Mouse (Mus musculus) kidney, embryonic 14.5 days (tissue): ENCODE measurements around the gene Lef1. TPM values are rescaled to one million over a fixed set of nuclear protein-coding genes. Genes with fewer than 3 reads are reported as not detected.
A peak's percentile ranks its signal among the peaks of the same experiment; 100 is the strongest.

Experiments
- ATAC-seq: fragments of 200-750 bp; cut with Nextera tagmentation; 2 replicates; pipeline ENCODE4 v1.8.0; 2017; ENCODE audit warnings: moderate number of reproducible peaks, mild to moderate bottlenecking, moderate TSS enrichment, moderate library complexity; ENCODE audit not compliant: low FRiP score, low TSS enrichment
- H3K27ac ChIP-seq: fragments of 300-500 bp; sonication (generic); 2 replicates; pipeline ENCODE4 v1.5.1; 2014; ENCODE audit warnings: low read depth, mild to moderate bottlenecking, low read length, moderate library complexity, mixed read lengths
- H3K27me3 ChIP-seq: fragments of 300-500 bp; sonication (generic); 2 replicates; pipeline ENCODE4 v1.6.1; 2014; ENCODE audit warnings: mild to moderate bottlenecking, low read length; ENCODE audit not compliant: control insufficient read depth, insufficient read depth
- H3K36me3 ChIP-seq: fragments of 300-500 bp; sonication (generic); 2 replicates; pipeline ENCODE4 v1.6.1; 2014; ENCODE audit warnings: low read length, mixed read lengths; ENCODE audit not compliant: control insufficient read depth, insufficient read depth
- H3K4me1 ChIP-seq: fragments of 300-500 bp; sonication (generic); 2 replicates; pipeline ENCODE4 v1.6.1; 2014; ENCODE audit warnings: low read length, mixed read lengths; ENCODE audit not compliant: control insufficient read depth, insufficient read depth
- H3K4me2 ChIP-seq: fragments of 300-500 bp; sonication (generic); replicated peaks from 2 replicates; pipeline ENCODE4 v1.6.1; 2014; ENCODE audit warnings: low read depth, mild to moderate bottlenecking, low read length
- H3K4me3 ChIP-seq: fragments of 300-500 bp; sonication (generic); 2 replicates; pipeline ENCODE4 v1.5.1; 2014; ENCODE audit warnings: mild to moderate bottlenecking, low read length
- H3K9ac ChIP-seq: fragments of 300-500 bp; sonication (generic); 2 replicates; pipeline ENCODE4 v1.6.1; 2014; ENCODE audit warnings: low read depth, mild to moderate bottlenecking, low read length, moderate library complexity
- H3K9me3 ChIP-seq: fragments of 300-500 bp; sonication (generic); 2 replicates; pipeline ENCODE4 v1.6.1; 2016; ENCODE audit warnings: low read length; ENCODE audit not compliant: control insufficient read depth
- WGBS: fragments of 180-500 bp; shearing (Covaris S2); extraction: QIAGEN DNeasy Blood & Tissue Kit; methylation state at CpG from one replicate; pipeline ENCODE4 v1.1.7; 2014; 5-methylcytosine and 5-hydroxymethylcytosine counted together
- polyA plus RNA-seq: library from polyadenylated mRNA; unstranded; fragments of >200 nt; fragmentation: Nextera tagmentation; extraction: Ambion mirVana; gene quantifications from 2 replicates; pipeline ENCODE4 v1.2.1, GENCODE M21; 2014

Gene Lef1
- polyA plus RNA-seq, 1 experiment from 2014 or later: 32.1 TPM

DNA sequence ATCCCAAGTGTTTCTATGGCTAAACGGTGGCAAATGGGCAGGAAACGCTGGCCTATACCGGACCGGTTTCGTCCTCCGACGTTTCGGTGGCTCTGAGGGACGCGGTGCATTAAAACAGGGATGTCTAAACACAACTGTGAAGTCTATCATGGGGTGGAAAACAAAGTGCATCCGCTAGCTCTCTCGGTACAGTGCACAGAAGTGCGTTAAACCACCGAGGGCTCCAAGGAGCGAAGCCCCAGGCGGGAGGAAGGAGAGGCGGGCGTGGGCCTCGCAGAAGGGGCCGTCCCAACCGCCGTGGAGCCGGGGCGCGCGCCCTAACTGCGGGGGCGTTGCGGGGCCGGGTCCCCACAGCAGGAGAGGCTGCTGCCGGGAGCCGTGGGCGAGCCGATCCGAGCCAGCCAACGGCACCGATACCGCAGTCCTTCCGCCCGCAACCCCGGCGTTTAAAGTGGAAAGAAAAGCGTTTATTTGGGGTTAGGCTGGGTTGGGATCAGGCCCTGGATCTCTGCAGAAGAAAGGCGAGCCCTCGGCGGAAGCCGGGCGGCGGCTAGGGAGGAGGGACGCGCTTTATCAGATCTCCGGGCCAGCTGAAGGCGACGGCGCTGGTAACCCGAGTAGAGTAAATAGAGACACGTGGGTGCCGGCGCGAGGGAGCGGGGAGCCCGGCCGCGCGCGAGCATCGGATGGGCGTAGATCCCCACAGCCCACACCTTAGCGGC, 1.7 kb downstream of the Lef1 start:
- peak; percentile 70 for ATAC-seq
- peaks cover 27% of the 10 kb centered on the region for H3K27me3 ChIP-seq
- H3K9me3 ChIP-seq: no peaks in the 10 kb centered on the region
- WGBS: under 1% methylated on average over 69 of the region's 69 CpGs
- peak overlapping the region; percentile 94 for H3K4me2 ChIP-seq
- H3K4me3 ChIP-seq: peak overlapping the region; percentile 61
- H3K27ac ChIP-seq: peak overlapping the region; percentile 26; the same call in 1 of the 2 replicates
- no peaks in the 10 kb centered on the region for H3K36me3 ChIP-seq
- peaks cover 24% of the 10 kb centered on the region for H3K4me1 ChIP-seq
- peak overlapping the region; percentile 67 for H3K9ac ChIP-seq

DNA sequence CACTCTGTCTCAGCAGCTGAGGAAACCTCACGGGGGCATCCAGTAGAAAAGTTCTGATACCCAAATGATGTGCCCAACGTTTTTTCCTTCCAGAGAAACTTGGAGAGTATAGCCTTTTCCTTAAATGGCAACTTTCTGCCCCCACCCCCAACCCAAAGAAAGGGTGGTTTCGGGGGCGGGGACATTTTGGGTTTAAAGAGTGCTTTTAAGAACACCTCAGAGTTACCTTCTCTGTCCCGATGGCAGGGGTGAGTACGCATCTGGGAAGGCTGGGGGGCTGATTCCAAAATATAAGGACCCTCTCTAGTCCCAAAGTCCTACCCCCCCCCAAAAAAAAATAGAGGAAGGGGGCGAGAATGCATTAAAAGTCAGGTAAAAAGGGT, 2.3 kb downstream of the Lef1 start:
- Histone ChIP-seq H3K27me3 (peaks cover 21% of the 10 kb centered on the region), H3K4me3 (peak overlapping the region; percentile 61), H3K36me3 (no peaks in the 10 kb centered on the region), H3K4me2 (peak overlapping the region; percentile 94), H3K4me1 (peaks cover 18% of the 10 kb centered on the region), H3K9ac (peak overlapping the region; percentile 67), H3K27ac (no peak overlapping the region), H3K9me3 (no peaks in the 10 kb centered on the region)
- under 1% methylated on average over 7 of the region's 7 CpGs for WGBS
- no peak for ATAC-seq

DNA sequence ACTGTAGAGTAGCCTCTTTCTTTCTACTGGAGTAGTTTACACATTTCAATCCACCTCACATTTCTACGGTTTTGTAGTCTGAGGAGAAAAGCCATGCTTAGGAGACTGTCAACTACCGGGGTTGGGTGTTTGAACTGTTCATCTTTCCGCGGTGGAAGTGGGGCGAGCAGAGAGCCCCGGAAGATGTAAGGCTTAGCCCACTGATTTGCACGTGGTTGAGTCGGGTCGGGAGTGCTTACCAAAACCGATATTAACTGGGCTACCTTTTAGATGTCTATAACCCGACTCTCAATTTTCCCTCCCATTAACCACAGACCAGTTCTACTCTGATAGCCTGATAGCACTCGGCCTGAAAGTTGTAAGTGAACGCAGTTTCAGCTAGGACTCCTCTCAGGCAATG, 2.8 kb downstream of the Lef1 start:
- H3K9ac ChIP-seq: 0 out of 2 replicates have a peak overlapping the region, but pooled peaks have one; percentile 5
- ATAC-seq: no peak
- H3K36me3 ChIP-seq: no peaks in the 10 kb centered on the region
- H3K27ac ChIP-seq: no peak overlapping the region
- H3K4me1 ChIP-seq: peaks cover 15% of the 10 kb centered on the region
- no peaks in the 10 kb centered on the region for H3K9me3 ChIP-seq
- H3K4me3 ChIP-seq: peak overlapping the region; percentile 61
- H3K4me2 ChIP-seq: peak overlapping the region; percentile 94
- 5% methylated on average over 13 of the region's 13 CpGs for WGBS
- peaks cover 17% of the 10 kb centered on the region for H3K27me3 ChIP-seq

DNA sequence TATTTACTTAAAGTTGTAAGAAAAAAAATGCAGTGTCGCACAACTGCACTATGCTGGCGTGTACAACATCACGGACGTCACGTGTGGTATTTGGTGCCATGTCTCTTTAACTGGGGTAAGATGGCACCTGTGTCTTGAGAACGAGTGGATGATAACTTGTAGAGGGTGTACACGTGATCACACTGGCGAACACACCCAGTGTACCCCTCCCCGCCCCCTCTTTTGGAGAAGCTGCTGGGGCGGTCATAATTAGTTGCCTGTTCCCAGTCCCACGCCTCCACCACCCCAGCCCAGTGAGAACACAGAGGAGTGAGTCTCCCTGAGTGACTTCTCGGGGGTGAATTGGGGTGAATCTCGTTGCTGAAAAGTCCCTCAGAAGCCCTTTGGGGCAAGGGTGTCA, 5.8 kb downstream of the Lef1 start:
- Histone ChIP-seq H3K36me3 (no peaks in the 10 kb centered on the region), H3K9me3 (no peaks in the 10 kb centered on the region), H3K4me3 (no peak overlapping the region), H3K9ac (no peak overlapping the region), H3K27me3 (no peaks in the 10 kb centered on the region), H3K27ac (no peak overlapping the region), H3K4me1 (peaks cover 4% of the 10 kb centered on the region), H3K4me2 (no peak overlapping the region)
- ATAC-seq: no peak
- 74% methylated on average over 13 of the region's 13 CpGs for WGBS

DNA sequence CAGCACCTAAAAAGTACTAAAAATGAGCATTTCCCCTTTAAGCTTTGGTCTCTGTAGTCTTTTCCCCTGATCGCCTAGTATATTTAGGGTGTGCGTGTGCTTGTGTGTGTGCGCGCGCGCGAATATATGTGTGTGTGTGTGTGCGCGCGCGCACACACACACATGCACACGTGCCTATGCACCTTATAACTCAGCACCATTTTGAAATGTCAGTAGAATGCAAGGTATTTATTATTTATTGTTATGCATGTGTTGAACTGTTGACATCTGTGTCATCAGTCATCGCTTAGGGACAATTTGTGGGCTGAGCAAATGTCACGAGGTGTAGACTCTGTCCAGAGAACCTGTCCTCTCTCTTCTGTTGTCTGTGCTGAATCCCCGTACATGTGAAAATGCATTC, 7.1 kb downstream of the Lef1 start:
- no peak overlapping the region for H3K4me3 ChIP-seq
- no peak for ATAC-seq
- no peak overlapping the region for H3K4me2 ChIP-seq
- no peaks in the 10 kb centered on the region; the same call in 1 of the 2 replicates for H3K4me1 ChIP-seq
- no peaks in the 10 kb centered on the region for H3K27me3 ChIP-seq
- no peaks in the 10 kb centered on the region for H3K9me3 ChIP-seq
- WGBS: 86% methylated on average over 15 of the region's 15 CpGs
- 0 out of 2 replicates have a peak, but pooled peaks cover 2% of the 10 kb centered on the region for H3K36me3 ChIP-seq
- no peak overlapping the region for H3K9ac ChIP-seq
- no peak overlapping the region for H3K27ac ChIP-seq

DNA sequence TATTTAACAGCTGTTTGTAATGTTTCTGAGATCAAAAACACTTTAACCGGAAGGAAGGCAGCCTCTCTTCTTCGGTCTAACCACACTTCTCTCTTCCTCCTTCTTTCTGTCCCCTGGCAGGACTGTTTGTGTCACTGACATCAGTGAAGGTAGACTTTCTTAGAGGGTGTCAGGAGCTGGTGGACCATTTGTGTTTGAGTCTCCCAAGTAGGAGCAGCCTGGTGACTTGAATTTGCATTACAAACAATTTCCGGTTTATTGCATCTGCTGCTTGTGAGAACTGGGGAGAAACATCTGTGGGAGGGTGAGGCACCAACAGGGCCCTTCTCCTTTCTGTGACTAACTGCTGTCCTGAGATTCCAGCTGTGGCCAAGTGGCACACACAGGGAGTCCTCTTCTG, 7.6 kb downstream of the Lef1 start:
- Histone ChIP-seq H3K27me3 (no peaks in the 10 kb centered on the region), H3K4me3 (no peak overlapping the region), H3K9ac (no peak overlapping the region), H3K27ac (no peak overlapping the region), H3K36me3 (0 out of 2 replicates have a peak, but pooled peaks cover 2% of the 10 kb centered on the region), H3K4me2 (no peak overlapping the region), H3K9me3 (no peaks in the 10 kb centered on the region), H3K4me1 (no peaks in the 10 kb centered on the region)
- ATAC-seq: no peak
- 35% methylated on average over 3 of the region's 3 CpGs for WGBS

DNA sequence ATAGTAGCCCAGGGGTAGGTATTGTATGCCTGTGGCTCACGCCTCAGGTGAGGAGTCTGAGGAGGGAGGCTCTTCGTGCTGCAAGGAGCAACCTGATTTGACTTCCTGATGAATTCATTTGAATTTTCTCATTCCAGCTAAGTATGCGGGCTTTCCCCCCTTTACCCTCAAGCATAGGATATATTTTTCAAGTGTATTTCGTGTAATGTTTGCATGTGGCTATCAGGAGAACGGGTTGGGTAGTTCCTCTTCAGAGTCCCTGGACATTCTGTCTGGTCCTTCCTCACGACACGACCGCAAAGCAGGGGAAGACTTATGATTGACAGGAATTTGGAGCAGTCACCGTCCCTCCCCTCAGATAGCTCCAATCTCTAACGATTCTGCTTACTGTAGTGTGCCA, 9.2 kb downstream of the Lef1 start:
- Histone ChIP-seq H3K9me3 (no peaks in the 10 kb centered on the region), H3K4me2 (no peak overlapping the region), H3K27me3 (no peaks in the 10 kb centered on the region), H3K4me3 (no peak overlapping the region), H3K4me1 (no peaks in the 10 kb centered on the region), H3K27ac (no peak overlapping the region), H3K36me3 (0 out of 2 replicates have a peak, but pooled peaks cover 2% of the 10 kb centered on the region), H3K9ac (no peak overlapping the region)
- no peak for ATAC-seq
- 80% methylated on average over 10 of the region's 10 CpGs for WGBS

DNA sequence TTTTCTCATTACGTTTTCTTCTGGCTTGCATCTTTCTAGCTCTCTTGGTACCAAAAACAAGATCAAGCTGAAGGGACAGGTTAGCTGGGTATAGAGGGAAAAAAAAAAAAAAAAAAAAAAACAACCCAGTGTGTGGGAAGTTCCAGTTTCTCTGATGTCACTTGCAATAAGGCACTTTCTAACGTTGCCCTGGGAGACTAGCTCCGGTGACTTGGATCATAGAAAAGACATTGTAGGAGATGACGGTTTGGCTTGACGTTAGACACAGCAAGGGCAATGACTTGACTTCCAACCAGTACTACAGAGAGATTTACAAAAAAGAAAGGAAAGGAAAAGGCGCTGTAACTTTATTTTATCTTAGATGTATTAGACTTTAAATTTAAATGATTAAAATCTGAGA, 13.2 kb downstream of the Lef1 start:
- H3K27me3 ChIP-seq: no peaks in the 10 kb centered on the region
- no peaks in the 10 kb centered on the region for H3K4me1 ChIP-seq
- no peak for ATAC-seq
- no peak overlapping the region for H3K27ac ChIP-seq
- H3K4me3 ChIP-seq: no peak overlapping the region
- no peaks in the 10 kb centered on the region for H3K9me3 ChIP-seq
- H3K4me2 ChIP-seq: no peak overlapping the region
- WGBS: 91% methylated on average over 6 of the region's 6 CpGs
- H3K9ac ChIP-seq: no peak overlapping the region
- 0 out of 2 replicates have a peak, but pooled peaks cover 4% of the 10 kb centered on the region for H3K36me3 ChIP-seq

DNA sequence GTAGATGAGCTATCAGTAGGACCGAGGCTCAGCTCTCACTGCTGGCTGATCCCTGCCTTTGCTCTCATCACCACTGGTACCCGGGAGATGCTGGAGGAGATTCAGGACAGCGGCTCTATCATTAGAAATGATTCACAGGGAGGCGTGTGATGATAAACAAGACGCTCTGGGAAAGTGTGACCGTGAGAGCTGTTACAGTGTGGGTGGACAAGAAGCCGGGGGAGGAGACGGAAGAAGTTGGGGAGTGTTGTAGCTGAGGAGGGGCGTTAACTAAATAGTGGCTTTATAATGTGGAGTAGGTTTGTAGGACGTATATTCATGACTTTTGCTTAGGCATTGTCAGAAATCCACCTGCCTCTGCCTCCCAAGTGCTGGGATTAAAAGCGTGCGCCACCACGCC, 15.6 kb downstream of the Lef1 start:
- Histone ChIP-seq H3K9me3 (no peaks in the 10 kb centered on the region), H3K4me2 (no peak overlapping the region), H3K27me3 (no peaks in the 10 kb centered on the region), H3K36me3 (0 out of 2 replicates have a peak, but pooled peaks cover 4% of the 10 kb centered on the region), H3K4me1 (no peaks in the 10 kb centered on the region), H3K27ac (no peak overlapping the region), H3K4me3 (no peak overlapping the region), H3K9ac (no peak overlapping the region)
- no peak for ATAC-seq
- WGBS: 83% methylated on average over 13 of the region's 13 CpGs
